ENCODE assay signal across 23 mouse cellular contexts in genomic region chr9:58401371-58402082, GRCm38 (mm10). TPM values are rescaled to one million over a fixed set of nuclear protein-coding genes. Genes with fewer than 3 reads are reported as not detected.
DNase-seq lines count a peak whose midpoint lies in the region; ATAC-seq and TF ChIP-seq lines count a peak whose summit lies in the region.
"Had no signal": no experiment of that assay in that cellular context is flagged by ENCODE, and none has a peak within 500 bp of the region (broad histone marks: within the 10 kb centered on the region; RNA-seq: fewer than 3 reads in every experiment).

No protein-coding gene starts in this region.

- no peak overlapping the region for H3K27ac ChIP-seq in liver, adult 2 months (replicated peaks; ENCODE audit: insufficient read depth, low read depth, low read length)
- H3K27ac ChIP-seq in liver, embryonic 11.5 days (ENCODE audit: low read depth, low read length), result no peak overlapping the region
- H3K27ac ChIP-seq in left cerebral cortex, adult 2 months, result no peak overlapping the region
- no peak overlapping the region for H3K27ac ChIP-seq in gastrocnemius, adult 2 months
- H3K27ac ChIP-seq: embryonic facial prominence, embryonic 10.5 days; forebrain, embryonic 13.5 days; heart, embryonic 15.5 days; hindbrain, embryonic 10.5 days; liver, embryonic 12.5 days; lung, embryonic 15.5 days had no signal

- TF ChIP-seq CTCF in liver, adult 2 months (IDR thresholded peaks at IDR 0.05; ENCODE audit: low read depth, low read length), result no peak
- no peak for TF ChIP-seq CTCF in left cerebral cortex, adult 2 months (IDR thresholded peaks at IDR 0.05)
- TF ChIP-seq CTCF in gastrocnemius, adult 2 months (IDR thresholded peaks at IDR 0.05), result no peak

- intact Hi-C loops in left cerebral cortex, adult 2 months (cut with DNase I), result no loop called here
- intact Hi-C loops in gastrocnemius, adult 2 months (cut with DNase I), result no loop called here

- H3K4me2 ChIP-seq in liver, embryonic 11.5 days, result no peak overlapping the region
- H3K4me2 ChIP-seq: forebrain, embryonic 13.5 days; heart, embryonic 15.5 days; liver, embryonic 12.5 days; lung, embryonic 15.5 days had no signal

- H3K36me3 ChIP-seq in liver, adult 2 months (ENCODE audit: control insufficient read depth, insufficient read depth, low read length), result no peaks in the 10 kb centered on the region
- H3K36me3 ChIP-seq in liver, embryonic 11.5 days (ENCODE audit: control insufficient read depth, insufficient read depth, low read length), result no peaks in the 10 kb centered on the region
- H3K36me3 ChIP-seq: embryonic facial prominence, embryonic 10.5 days; heart, embryonic 15.5 days; hindbrain, embryonic 10.5 days; liver, embryonic 12.5 days; lung, embryonic 15.5 days had no signal

- no peaks in the 10 kb centered on the region for H3K9me3 ChIP-seq in liver, embryonic 11.5 days (ENCODE audit: control insufficient read depth, low read length)
- H3K9me3 ChIP-seq: embryonic facial prominence, embryonic 10.5 days; forebrain, embryonic 13.5 days; heart, embryonic 15.5 days; hindbrain, embryonic 10.5 days; liver, embryonic 12.5 days; lung, embryonic 15.5 days; megakaryocyte, embryonic 14.5 days had no signal

- no peak for TF ChIP-seq POLR2A in liver, adult 2 months (IDR thresholded peaks at IDR 0.05; ENCODE audit: extremely low read depth, insufficient read depth, low read length)

- no peak overlapping the region for H3K4me3 ChIP-seq in liver, adult 2 months (ENCODE audit: insufficient read depth, low read depth, low read length)
- no peak overlapping the region for H3K4me3 ChIP-seq in liver, embryonic 11.5 days (ENCODE audit: low read depth, low read length)
- H3K4me3 ChIP-seq in left cerebral cortex, adult 2 months, result no peak overlapping the region
- no peak overlapping the region for H3K4me3 ChIP-seq in gastrocnemius, adult 2 months
- H3K4me3 ChIP-seq: embryonic facial prominence, embryonic 10.5 days; forebrain, embryonic 13.5 days; heart, embryonic 15.5 days; hindbrain, embryonic 10.5 days; liver, embryonic 12.5 days; lung, embryonic 15.5 days; megakaryocyte, embryonic 14.5 days had no signal

- H3K9ac ChIP-seq in liver, adult 2 months (ENCODE audit: low read depth, low read length), result no peak overlapping the region
- no peak overlapping the region for H3K9ac ChIP-seq in liver, embryonic 11.5 days (ENCODE audit: low read depth, low read length)
- H3K9ac ChIP-seq: forebrain, embryonic 13.5 days; heart, embryonic 15.5 days; liver, embryonic 12.5 days; lung, embryonic 15.5 days had no signal

- no peaks in the 10 kb centered on the region for H3K79me2 ChIP-seq in liver, adult 2 months (ENCODE audit: control insufficient read depth, insufficient read depth, low read length)

- no peak for ATAC-seq in liver, embryonic 11.5 days (replicated peaks; ENCODE audit: low FRiP score)
- ATAC-seq: forebrain, embryonic 13.5 days; liver, embryonic 12.5 days had no signal

- peak; percentile 1 for DNase-seq in liver, adult 2 months (ENCODE audit: extremely low read depth, low read depth, low spot score)
- DNase-seq in liver, embryonic 11.5 days (ENCODE audit: low spot score), result no peak
- DNase-seq in c-Kit-positive CD71-negative TER-119-negative erythroid progenitor cells, embryonic 14.5 days (ENCODE audit: low read depth), result peak; percentile 17
- peak; percentile 79 to 81 for DNase-seq in cerebellum, postnatal 14 days
- peak; percentile 1 for DNase-seq in naive thymus-derived CD4-positive, alpha-beta T cell, adult 2 months (ENCODE audit: low read depth)
- DNase-seq in neural tube, embryonic 10.5 days (ENCODE audit: extremely low spot score, low spot score), result no peak
- DNase-seq in left cerebral cortex, adult 2 months (ENCODE audit: extremely low spot score in 1 of 2, low spot score in 2 of 2), result no peak
- no peak for DNase-seq in gastrocnemius, adult 2 months
- DNase-seq: kidney, adult 8-10 months; kidney, postnatal 4 days; thymus, adult 18-20 months had no signal

- WGBS in liver, adult 2 months, result 83% methylated on average over 6 of the region's 6 CpGs
- 76% methylated on average over 6 of the region's 6 CpGs for WGBS in liver, embryonic 11.5 days

- H3K4me1 ChIP-seq in liver, adult 2 months (ENCODE audit: control insufficient read depth, insufficient read depth, low read length), result no peaks in the 10 kb centered on the region
- H3K4me1 ChIP-seq in liver, embryonic 11.5 days (replicated peaks; ENCODE audit: control insufficient read depth, insufficient read depth, low read length), result peaks cover 2% of the 10 kb centered on the region; the same call in 1 of the 2 replicates
- H3K4me1 ChIP-seq: embryonic facial prominence, embryonic 10.5 days; forebrain, embryonic 13.5 days; hindbrain, embryonic 10.5 days; liver, embryonic 12.5 days; lung, embryonic 15.5 days; megakaryocyte, embryonic 14.5 days had no signal

- no peaks in the 10 kb centered on the region for H3K27me3 ChIP-seq in liver, adult 2 months (ENCODE audit: control insufficient read depth, insufficient read depth, low read length)
- no peaks in the 10 kb centered on the region for H3K27me3 ChIP-seq in liver, embryonic 11.5 days (replicated peaks; ENCODE audit: control insufficient read depth, insufficient read depth, low read length)
- H3K27me3 ChIP-seq: forebrain, embryonic 13.5 days; liver, embryonic 12.5 days; lung, embryonic 15.5 days had no signal

RNA-seq across cellular contexts. Expression of gene Tbc1d21, which starts 31.3 kb away (rescaled TPM):
- total RNA-seq in liver, adult 2 months (2014; rRNA removed), result not detected in 2 replicates
- not detected in 2 replicates for polyA plus RNA-seq in liver, adult 2 months (2012; rRNA removed)
- not detected in 2 replicates for polyA plus RNA-seq in liver, embryonic 11.5 days (2014; fragmentation: Nextera tagmentation; extraction: Ambion mirVana)
- total RNA-seq in left cerebral cortex, adult 2 months (2021), result not detected
- total RNA-seq in gastrocnemius, adult 2 months (2021), result not detected
- total RNA-seq: layer of hippocampus, postnatal 25 days; left cerebral cortex, postnatal 36 days; midbrain, postnatal 0 days had no signal
- polyA plus RNA-seq: C2C12; embryonic facial prominence, embryonic 10.5 days; forebrain, embryonic 13.5 days; heart, embryonic 15.5 days; hindbrain, embryonic 10.5 days; liver, embryonic 12.5 days; lung, embryonic 15.5 days; midbrain, postnatal 0 days; neural tube, embryonic 14.5 days had no signal

Comparison
In these comparisons a context has a peak if more than half of its experiments do, and no peak if none do; other contexts are left out.
1. DNase-seq: peak in liver, adult 2 months (single experiment), c-Kit-positive CD71-negative TER-119-negative erythroid progenitor cells, embryonic 14.5 days (single experiment), cerebellum, postnatal 14 days (2 of 2) and naive thymus-derived CD4-positive, alpha-beta T cell, adult 2 months (single experiment); none in liver, embryonic 11.5 days (single experiment), neural tube, embryonic 10.5 days (single experiment), left cerebral cortex, adult 2 months (0 of 2) and gastrocnemius, adult 2 months (single experiment).